Mouse (Mus musculus) lung, postnatal 0 days (tissue): ENCODE measurements at regions not wholly inside any gene's neighbourhood (a gene's known extent, or its start where the extent isn't known, plus 50 kb on each side); places are given as distances from the start of the nearest gene placed in this dataset.
A peak's percentile ranks its signal among the peaks of the same experiment; 100 is the strongest.
"Not testable (repeated sequence)": the region's sequence is repeated elsewhere in the genome, so short reads cannot be mapped to it uniquely, and the experiment has no call there.

ENCODE experiments used
- ATAC-seq: fragments of 200-750 bp; cut with Nextera tagmentation; 2 replicates; pipeline ENCODE4 v1.8.0; 2017; ENCODE audit warnings: moderate library complexity
- DNase-seq: peaks from one replicate; pipeline ENCODE4 v3.0.0-alpha.2; 2016; ENCODE audit warnings: low spot score
- H3K27ac ChIP-seq: fragments of 300-500 bp; sonication (generic); 2 replicates; pipeline ENCODE4 v1.5.1; 2014; ENCODE audit warnings: antibody characterized with exemption, mild to moderate bottlenecking, low read length, mixed read lengths
- H3K27me3 ChIP-seq: fragments of 300-500 bp; sonication (generic); replicated peaks from 2 replicates; pipeline ENCODE4 v1.6.1; 2014; ENCODE audit warnings: low read length, mixed read lengths; ENCODE audit not compliant: insufficient read depth
- H3K36me3 ChIP-seq: fragments of 300-500 bp; sonication (generic); 2 replicates; pipeline ENCODE4 v1.6.1; 2014; ENCODE audit warnings: low read length, mixed read lengths; ENCODE audit not compliant: insufficient read depth
- H3K4me1 ChIP-seq: fragments of 300-500 bp; sonication (generic); 2 replicates; pipeline ENCODE4 v1.6.1; 2014; ENCODE audit warnings: antibody characterized with exemption, low read depth, low read length, mixed read lengths; ENCODE audit not compliant: insufficient read depth
- H3K4me2 ChIP-seq: fragments of 300-500 bp; sonication (generic); replicated peaks from 2 replicates; pipeline ENCODE4 v1.6.1; 2014; ENCODE audit warnings: low read depth, mild to moderate bottlenecking, low read length, moderate library complexity, mixed read lengths
- H3K4me3 ChIP-seq: fragments of 300-500 bp; sonication (generic); 2 replicates; pipeline ENCODE4 v1.5.1; 2014; ENCODE audit warnings: low read depth, low read length
- H3K9ac ChIP-seq: fragments of 300-500 bp; sonication (generic); replicated peaks from 2 replicates; pipeline ENCODE4 v1.6.1; 2014; ENCODE audit warnings: low read depth, mild to moderate bottlenecking
- H3K9me3 ChIP-seq: fragments of 300-500 bp; sonication (generic); 2 replicates; pipeline ENCODE4 v1.6.1; 2016; ENCODE audit warnings: low read length, mixed read lengths
- CTCF ChIP-seq: IDR thresholded peaks from 2 replicates; pipeline ENCODE4 v1.5.1; 2016; ENCODE audit warnings: antibody characterized with exemption, mild to moderate bottlenecking
- EP300 ChIP-seq: IDR thresholded peaks from 2 replicates; pipeline ENCODE4 v1.6.1; 2016; ENCODE audit warnings: antibody characterized with exemption, mild to moderate bottlenecking, control low read depth
- WGBS: fragments of 180-500 bp; shearing (Covaris S2); extraction: QIAGEN DNeasy Blood & Tissue Kit; methylation state at CpG from one replicate; pipeline ENCODE4 v1.1.7; 2014; 5-methylcytosine and 5-hydroxymethylcytosine counted together

- TF ChIP-seq EP300, result no peak
- TF ChIP-seq CTCF, result no peak; the same call in 1 of the 2 replicates
- no peak overlapping the region for H3K27ac ChIP-seq
- H3K4me1 ChIP-seq, result no peaks in the 10 kb centered on the region
- no peaks in the 10 kb centered on the region for H3K27me3 ChIP-seq
- no peak for DNase-seq
- H3K9ac ChIP-seq, result no peak overlapping the region
- no peak overlapping the region for H3K4me2 ChIP-seq
- ATAC-seq, result no peak
- 64% methylated on average over 2 of the region's 2 CpGs for WGBS
- H3K36me3 ChIP-seq, result no peaks in the 10 kb centered on the region
- no peak overlapping the region for H3K4me3 ChIP-seq
- H3K9me3 ChIP-seq, result no peaks in the 10 kb centered on the region
These were observed 306.7 kb upstream of the Pdzrn3 start for GRCm38 (mm10) chr6:101684390-101684789.

- no peak for ATAC-seq
- WGBS, result 68% methylated on average over 4 of the region's 4 CpGs
- Histone ChIP-seq H3K36me3 (no peaks in the 10 kb centered on the region), H3K27me3 (no peaks in the 10 kb centered on the region), H3K9ac (no peak overlapping the region), H3K4me2 (no peak overlapping the region), H3K27ac (no peak overlapping the region), H3K9me3 (no peaks in the 10 kb centered on the region), H3K4me3 (no peak overlapping the region), H3K4me1 (no peaks in the 10 kb centered on the region)
- DNase-seq, result no peak
- TF ChIP-seq CTCF, result no peak
- TF ChIP-seq EP300, result no peak
These were observed 297.1 kb upstream of the Pdzrn3 start for GRCm38 (mm10) chr6:101674846-101675245.

- no peak overlapping the region for H3K4me2 ChIP-seq
- H3K4me1 ChIP-seq, result no peaks in the 10 kb centered on the region
- DNase-seq (no peak), ATAC-seq (no peak)
- no peaks in the 10 kb centered on the region for H3K9me3 ChIP-seq
- H3K9ac ChIP-seq, result no peak overlapping the region
- no peaks in the 10 kb centered on the region for H3K36me3 ChIP-seq
- H3K27me3 ChIP-seq, result no peaks in the 10 kb centered on the region
- 62% methylated on average over 5 of the region's 5 CpGs for WGBS
- H3K4me3 ChIP-seq, result no peak overlapping the region
- no peak overlapping the region for H3K27ac ChIP-seq
- TF ChIP-seq EP300, result no peak
- no peak for TF ChIP-seq CTCF
These were observed 293.1 kb upstream of the Pdzrn3 start for GRCm38 (mm10) chr6:101670770-101671169.

- no peak overlapping the region for H3K9ac ChIP-seq
- H3K27ac ChIP-seq, result no peak overlapping the region
- DNase-seq (no peak), ATAC-seq (no peak)
- no peaks in the 10 kb centered on the region for H3K27me3 ChIP-seq
- TF ChIP-seq EP300 (no peak), CTCF (no peak)
- 54% methylated on average over 5 of the region's 5 CpGs for WGBS
- H3K4me2 ChIP-seq, result no peak overlapping the region
- H3K36me3 ChIP-seq, result no peaks in the 10 kb centered on the region
- H3K4me3 ChIP-seq, result no peak overlapping the region
- H3K4me1 ChIP-seq, result no peaks in the 10 kb centered on the region
- H3K9me3 ChIP-seq, result no peaks in the 10 kb centered on the region
These were observed 291.6 kb upstream of the Pdzrn3 start for GRCm38 (mm10) chr6:101669118-101669845.

- ATAC-seq, result no peak
These were observed 276.7 kb upstream of the Pdzrn3 start for GRCm38 (mm10) chr6:101654351-101654750.

GRCm38 (mm10) chr6:101650348-101650747 lies 272.7 kb upstream of the Pdzrn3 start:
- H3K36me3 ChIP-seq, H3K4me1 ChIP-seq, H3K9ac ChIP-seq, H3K4me3 ChIP-seq, H3K27me3 ChIP-seq, H3K9me3 ChIP-seq, ATAC-seq, H3K27ac ChIP-seq, H3K4me2 ChIP-seq: not testable (repeated sequence)
- WGBS, result 4% methylated on average over 5 of the region's 6 CpGs
- peak; percentile 62 for DNase-seq
- peak; percentile 60 for TF ChIP-seq CTCF

More at GRCm38 (mm10) chr6:101654351-101654750, 276.7 kb upstream of the Pdzrn3 start:
- no peak for DNase-seq
- TF ChIP-seq CTCF (no peak), EP300 (no peak)
- Histone ChIP-seq H3K36me3 (no peaks in the 10 kb centered on the region), H3K27me3 (no peaks in the 10 kb centered on the region), H3K9ac (no peak overlapping the region), H3K4me2 (no peak overlapping the region), H3K27ac (no peak overlapping the region), H3K4me1 (no peaks in the 10 kb centered on the region), H3K4me3 (no peak overlapping the region), H3K9me3 (no peaks in the 10 kb centered on the region)
- 84% methylated on average over 6 of the region's 6 CpGs for WGBS

- 38% methylated on average over 1 of the region's 1 CpGs for WGBS
- no peak for TF ChIP-seq CTCF
- TF ChIP-seq EP300, result no peak
- Histone ChIP-seq H3K27ac (no peak overlapping the region), H3K4me2 (no peak overlapping the region), H3K4me3 (no peak overlapping the region), H3K27me3 (no peaks in the 10 kb centered on the region), H3K9me3 (no peaks in the 10 kb centered on the region), H3K9ac (no peak overlapping the region), H3K4me1 (no peaks in the 10 kb centered on the region), H3K36me3 (no peaks in the 10 kb centered on the region)
- ATAC-seq (no peak), DNase-seq (no peak)
These were observed 239.6 kb upstream of the Pdzrn3 start for GRCm38 (mm10) chr6:101617295-101617694.
